Mouse (Mus musculus): Measurements from ENCODE around the gene Cacna2d1. TPM values are rescaled to one million over a fixed set of nuclear protein-coding genes. Genes with fewer than 3 reads are reported as not detected.
A peak's percentile ranks its signal among the peaks of the same experiment; 100 is the strongest.

Cacna2d1 gene
- polyA plus RNA-seq, 1 experiment from 2014 or later = 20.8 TPM

GRCm38 (mm10) chr5:16024626-16025417, 90.3 kb downstream of the Cacna2d1 start:
- 46% methylated on average over 4 of the region's 4 CpGs for WGBS

GRCm38 (mm10) chr5:16028881-16029280, 94.4 kb downstream of the Cacna2d1 start:
- H3K4me1 ChIP-seq (ENCODE audit: control insufficient read depth, insufficient read depth, low read length) = no peaks in the 10 kb centered on the region
- no peaks in the 10 kb centered on the region for H3K36me3 ChIP-seq (ENCODE audit: control insufficient read depth, insufficient read depth, low read length)
- WGBS = 80% methylated on average over 6 of the region's 6 CpGs
- H3K9ac ChIP-seq (ENCODE audit: low read length) = no peak overlapping the region
- H3K4me2 ChIP-seq = no peak overlapping the region
- DNase-seq (ENCODE audit: low spot score, missing footprints) = no peak
- H3K27me3 ChIP-seq (ENCODE audit: control insufficient read depth, insufficient read depth, low read length) = no peaks in the 10 kb centered on the region
- ATAC-seq (ENCODE audit: low FRiP score) = no peak
- H3K9me3 ChIP-seq (ENCODE audit: control insufficient read depth, low read length) = no peaks in the 10 kb centered on the region
- no peak overlapping the region for H3K4me3 ChIP-seq (ENCODE audit: low read depth, low read length)
- H3K27ac ChIP-seq (ENCODE audit: low read depth, low read length) = no peak overlapping the region

More at GRCm38 (mm10) chr5:16024626-16025417, 90.3 kb downstream of the Cacna2d1 start:
- no peak for DNase-seq (ENCODE audit: low spot score, missing footprints)
- Histone ChIP-seq H3K4me3 (ENCODE audit: low read depth, low read length) (no peak overlapping the region), H3K9ac (ENCODE audit: low read length) (no peak overlapping the region), H3K27me3 (ENCODE audit: control insufficient read depth, insufficient read depth, low read length) (no peaks in the 10 kb centered on the region), H3K36me3 (ENCODE audit: control insufficient read depth, insufficient read depth, low read length) (no peaks in the 10 kb centered on the region), H3K27ac (ENCODE audit: low read depth, low read length) (no peak overlapping the region), H3K4me2 (no peak overlapping the region), H3K9me3 (ENCODE audit: control insufficient read depth, low read length) (no peaks in the 10 kb centered on the region), H3K4me1 (ENCODE audit: control insufficient read depth, insufficient read depth, low read length) (no peaks in the 10 kb centered on the region)
- peak; percentile 77 for ATAC-seq (ENCODE audit: low FRiP score)

- Histone ChIP-seq H3K36me3 (ENCODE audit: control insufficient read depth, insufficient read depth, low read length) (no peaks in the 10 kb centered on the region), H3K27ac (ENCODE audit: low read depth, low read length) (no peak overlapping the region), H3K4me2 (no peak overlapping the region), H3K27me3 (ENCODE audit: control insufficient read depth, insufficient read depth, low read length) (no peaks in the 10 kb centered on the region), H3K9ac (ENCODE audit: low read length) (no peak overlapping the region), H3K4me1 (ENCODE audit: control insufficient read depth, insufficient read depth, low read length) (no peaks in the 10 kb centered on the region), H3K9me3 (ENCODE audit: control insufficient read depth, low read length) (no peaks in the 10 kb centered on the region), H3K4me3 (ENCODE audit: low read depth, low read length) (no peak overlapping the region)
- DNase-seq (ENCODE audit: low spot score, missing footprints) (no peak), ATAC-seq (ENCODE audit: low FRiP score) (no peak)
- 60% methylated on average over 5 of the region's 5 CpGs for WGBS
Observed at GRCm38 (mm10) chr5:16029481-16029880, 95.0 kb downstream of the Cacna2d1 start.

GRCm38 (mm10) chr5:16033569-16033968, 99.1 kb downstream of the Cacna2d1 start:
- no peaks in the 10 kb centered on the region for H3K36me3 ChIP-seq (ENCODE audit: control insufficient read depth, insufficient read depth, low read length)
- no peaks in the 10 kb centered on the region for H3K9me3 ChIP-seq (ENCODE audit: control insufficient read depth, low read length)
- no peak for ATAC-seq (ENCODE audit: low FRiP score)
- peak; percentile 49 for DNase-seq (ENCODE audit: low spot score, missing footprints)
- no peak overlapping the region for H3K27ac ChIP-seq (ENCODE audit: low read depth, low read length)
- H3K4me1 ChIP-seq (ENCODE audit: control insufficient read depth, insufficient read depth, low read length) = no peaks in the 10 kb centered on the region
- no peaks in the 10 kb centered on the region for H3K27me3 ChIP-seq (ENCODE audit: control insufficient read depth, insufficient read depth, low read length)
- no peak overlapping the region for H3K4me3 ChIP-seq (ENCODE audit: low read depth, low read length)
- no peak overlapping the region for H3K9ac ChIP-seq (ENCODE audit: low read length)
- H3K4me2 ChIP-seq = no peak overlapping the region
- 61% methylated on average over 1 of the region's 1 CpGs for WGBS

GRCm38 (mm10) chr5:16035259-16035658, 100.8 kb downstream of the Cacna2d1 start:
- Histone ChIP-seq H3K9ac (ENCODE audit: low read length) (no peak overlapping the region), H3K9me3 (ENCODE audit: control insufficient read depth, low read length) (no peaks in the 10 kb centered on the region), H3K4me1 (ENCODE audit: control insufficient read depth, insufficient read depth, low read length) (no peaks in the 10 kb centered on the region), H3K36me3 (ENCODE audit: control insufficient read depth, insufficient read depth, low read length) (no peaks in the 10 kb centered on the region), H3K4me3 (ENCODE audit: low read depth, low read length) (no peak overlapping the region), H3K27ac (ENCODE audit: low read depth, low read length) (no peak overlapping the region), H3K4me2 (no peak overlapping the region), H3K27me3 (ENCODE audit: control insufficient read depth, insufficient read depth, low read length) (no peaks in the 10 kb centered on the region)
- WGBS = 19% methylated on average over 1 of the region's 1 CpGs
- ATAC-seq (ENCODE audit: low FRiP score) (peak; percentile 46; the same call in 1 of the 2 replicates), DNase-seq (ENCODE audit: low spot score, missing footprints) (peak; percentile 80)

- no peak overlapping the region for H3K9ac ChIP-seq (ENCODE audit: low read length)
- no peaks in the 10 kb centered on the region for H3K36me3 ChIP-seq (ENCODE audit: control insufficient read depth, insufficient read depth, low read length)
- no peaks in the 10 kb centered on the region for H3K27me3 ChIP-seq (ENCODE audit: control insufficient read depth, insufficient read depth, low read length)
- no peak for ATAC-seq (ENCODE audit: low FRiP score)
- no peaks in the 10 kb centered on the region; the same call in 1 of the 2 replicates for H3K4me1 ChIP-seq (ENCODE audit: control insufficient read depth, insufficient read depth, low read length)
- H3K9me3 ChIP-seq (ENCODE audit: control insufficient read depth, low read length) = no peaks in the 10 kb centered on the region
- no peak overlapping the region for H3K27ac ChIP-seq (ENCODE audit: low read depth, low read length)
- peak; percentile 79 for DNase-seq (ENCODE audit: low spot score, missing footprints)
- no peak overlapping the region for H3K4me3 ChIP-seq (ENCODE audit: low read depth, low read length)
- no peak overlapping the region for H3K4me2 ChIP-seq
- 93% methylated on average over 6 of the region's 6 CpGs for WGBS
Observed at GRCm38 (mm10) chr5:16045147-16045878, 110.8 kb downstream of the Cacna2d1 start.

GRCm38 (mm10) chr5:16047452-16048191, 113.1 kb downstream of the Cacna2d1 start:
- H3K36me3 ChIP-seq (ENCODE audit: control insufficient read depth, insufficient read depth, low read length) = no peaks in the 10 kb centered on the region
- no peaks in the 10 kb centered on the region for H3K27me3 ChIP-seq (ENCODE audit: control insufficient read depth, insufficient read depth, low read length)
- H3K9ac ChIP-seq (ENCODE audit: low read length) = no peak overlapping the region
- H3K4me1 ChIP-seq (ENCODE audit: control insufficient read depth, insufficient read depth, low read length) = no peaks in the 10 kb centered on the region; the same call in 1 of the 2 replicates
- H3K4me2 ChIP-seq = no peak overlapping the region
- 81% methylated on average over 10 of the region's 10 CpGs for WGBS
- no peak overlapping the region for H3K4me3 ChIP-seq (ENCODE audit: low read depth, low read length)
- H3K27ac ChIP-seq (ENCODE audit: low read depth, low read length) = no peak overlapping the region
- no peak for DNase-seq (ENCODE audit: low spot score, missing footprints)
- H3K9me3 ChIP-seq (ENCODE audit: control insufficient read depth, low read length) = no peaks in the 10 kb centered on the region
- no peak for ATAC-seq (ENCODE audit: low FRiP score)

- H3K9ac ChIP-seq (ENCODE audit: low read length) = no peak overlapping the region
- H3K4me1 ChIP-seq (ENCODE audit: control insufficient read depth, insufficient read depth, low read length) = no peaks in the 10 kb centered on the region
- H3K27ac ChIP-seq (ENCODE audit: low read depth, low read length) = no peak overlapping the region
- 84% methylated on average over 2 of the region's 2 CpGs for WGBS
- no peak overlapping the region for H3K4me2 ChIP-seq
- no peaks in the 10 kb centered on the region for H3K9me3 ChIP-seq (ENCODE audit: control insufficient read depth, low read length)
- DNase-seq (ENCODE audit: low spot score, missing footprints) (no peak), ATAC-seq (ENCODE audit: low FRiP score) (no peak)
- H3K4me3 ChIP-seq (ENCODE audit: low read depth, low read length) = no peak overlapping the region
- H3K27me3 ChIP-seq (ENCODE audit: control insufficient read depth, insufficient read depth, low read length) = no peaks in the 10 kb centered on the region
- H3K36me3 ChIP-seq (ENCODE audit: control insufficient read depth, insufficient read depth, low read length) = no peaks in the 10 kb centered on the region
Observed at GRCm38 (mm10) chr5:16056795-16057194, 122.3 kb downstream of the Cacna2d1 start.

Data from midbrain, embryonic 11.5 days (tissue).